Mouse (Mus musculus): ENCODE measurements around the gene Iqub.

DNA sequence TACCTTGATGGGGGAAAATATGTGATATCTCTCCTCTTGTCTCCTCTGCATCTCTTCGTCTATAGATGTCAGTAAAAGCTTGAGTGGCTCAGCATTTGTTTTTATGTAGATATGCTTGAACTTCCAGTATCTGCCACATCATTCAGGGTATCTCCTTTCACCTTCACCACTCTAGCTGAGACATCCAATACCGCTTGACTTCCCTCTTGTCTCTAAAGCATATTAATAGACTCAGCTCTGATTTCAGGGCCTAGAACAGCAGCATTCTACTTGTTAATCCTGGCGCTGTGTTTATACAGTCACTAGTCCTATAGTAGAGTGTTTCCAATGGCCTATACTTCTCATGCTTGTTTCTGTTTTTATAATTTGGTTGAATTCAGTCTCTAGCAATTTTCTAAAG, 17.9 kb upstream of the Iqub start:
- TF ChIP-seq CTCF (IDR thresholded peaks at IDR 0.05; ENCODE audit: borderline replicate concordance, insufficient read depth, low read depth, low read length) (no peak), POLR2A (IDR thresholded peaks at IDR 0.05; ENCODE audit: borderline replicate concordance, insufficient read depth, low read length) (no peak)
